9 mouse cellular contexts compared by ENCODE assay signal in genomic region chr4:44713554-44714051, GRCm38 (mm10). TPM values are rescaled to one million over a fixed set of nuclear protein-coding genes. Genes with fewer than 3 reads are reported as not detected.
DNase-seq lines count a peak whose midpoint lies in the region; ATAC-seq and TF ChIP-seq lines count a peak whose summit lies in the region.
"Had no signal": no experiment of that assay in that cellular context is flagged by ENCODE, and none has a peak within 500 bp of the region (broad histone marks: within the 10 kb centered on the region; RNA-seq: fewer than 3 reads in every experiment).

No protein-coding gene starts in this region.

- ATAC-seq in limb, embryonic 12.5 days (ENCODE audit: insufficient number of reproducible peaks, insufficient read depth, low FRiP score, low TSS enrichment, low read depth): no peak; the same call in 1 of the 2 replicates

- no peaks in the 10 kb centered on the region for H3K36me3 ChIP-seq in heart, embryonic 10.5 days
- no peaks in the 10 kb centered on the region for H3K36me3 ChIP-seq in spleen, adult 2 months (ENCODE audit: control insufficient read depth, insufficient read depth, low read length)
- H3K36me3 ChIP-seq in limb, embryonic 12.5 days: no peaks in the 10 kb centered on the region

- peaks cover 98% of the 10 kb centered on the region for H3K27me3 ChIP-seq in heart, embryonic 10.5 days (ENCODE audit: insufficient read depth, poor library complexity, severe bottlenecking)
- no peaks in the 10 kb centered on the region for H3K27me3 ChIP-seq in spleen, adult 2 months (ENCODE audit: control insufficient read depth, insufficient read depth, low read length)
- H3K27me3 ChIP-seq in limb, embryonic 12.5 days: peaks cover 91% of the 10 kb centered on the region

- peaks cover 20% of the 10 kb centered on the region for H3K4me1 ChIP-seq in heart, embryonic 10.5 days
- peaks cover 8% of the 10 kb centered on the region; the same call in 1 of the 2 replicates for H3K4me1 ChIP-seq in spleen, adult 2 months (ENCODE audit: control insufficient read depth, insufficient read depth, insufficient read length)
- H3K4me1 ChIP-seq in limb, embryonic 12.5 days (replicated peaks): peaks cover 20% of the 10 kb centered on the region

- no peak overlapping the region for H3K27ac ChIP-seq in heart, embryonic 10.5 days
- peak overlapping the region; percentile 97 for H3K27ac ChIP-seq in spleen, adult 2 months (ENCODE audit: insufficient read depth, low read length)
- H3K27ac ChIP-seq in limb, embryonic 12.5 days: no peak overlapping the region
- H3K27ac ChIP-seq: macrophage had no signal

- H3K4me2 ChIP-seq in limb, embryonic 12.5 days: 0 out of 2 replicates have a peak overlapping the region, but pooled peaks have one; percentile 29

- no peaks in the 10 kb centered on the region for H3K9me3 ChIP-seq in heart, embryonic 10.5 days
- no peaks in the 10 kb centered on the region for H3K9me3 ChIP-seq in limb, embryonic 12.5 days

- H3K9ac ChIP-seq in limb, embryonic 12.5 days (replicated peaks): no peak overlapping the region

- no peak for TF ChIP-seq CTCF in spleen, adult 2 months (IDR thresholded peaks at IDR 0.05; ENCODE audit: extremely low read depth, insufficient read depth, insufficient read length, insufficient replicate concordance)

- no peak for DNase-seq in heart, embryonic 10.5 days (ENCODE audit: low spot score)
- no peak for DNase-seq in heart, postnatal 4 days
- DNase-seq in spleen, adult 2 months (ENCODE audit: low read depth in 1 of 2, low spot score in 2 of 2): peak in 1 of 2 experiments; percentile 28
- DNase-seq in spleen, postnatal 14 days (ENCODE audit: low spot score in 2 of 2): no peak
- no peak for DNase-seq in thymus, postnatal 14 days
- DNase-seq in lung, postnatal 4 days: no peak
- DNase-seq in left cerebral cortex, adult 18-20 months (ENCODE audit: low spot score in 2 of 2): no peak

- WGBS in heart, embryonic 10.5 days: 2% methylated on average over 19 of the region's 19 CpGs
- WGBS in spleen, adult 2 months: 6% methylated on average over 19 of the region's 19 CpGs
- 1% methylated on average over 19 of the region's 19 CpGs for WGBS in limb, embryonic 12.5 days

- TF ChIP-seq POLR2A in spleen, adult 2 months (IDR thresholded peaks at IDR 0.05; ENCODE audit: low read depth, low read length): no peak

- H3K4me3 ChIP-seq in heart, embryonic 10.5 days: peak overlapping the region; percentile 35
- peak overlapping the region; percentile 57 for H3K4me3 ChIP-seq in spleen, adult 2 months (ENCODE audit: extremely low read depth, insufficient read depth, insufficient read length)
- H3K4me3 ChIP-seq in limb, embryonic 12.5 days (replicated peaks): peak overlapping the region; percentile 16; the same call in 1 of the 2 replicates

RNA-seq across cellular contexts. Expression of gene Pax5, which starts 3.3 kb away (rescaled TPM):
- polyA plus RNA-seq in heart, embryonic 10.5 days (2016; fragmentation: Nextera tagmentation; extraction: Ambion mirVana): 0.03 TPM in 1 of 2 replicates, not detected in the other
- under 1 TPM; 0.18 to 0.71 TPM for total RNA-seq in heart, postnatal 4 days (2021)
- polyA plus RNA-seq in spleen, adult 2 months (2012; rRNA removed): 131 and 166 TPM in 2 replicates
- polyA plus RNA-seq in limb, embryonic 12.5 days (2016; fragmentation: Nextera tagmentation; extraction: Ambion mirVana): not detected in 2 replicates
- under 1 TPM in 1 of 2 experiments, not detected in 1; 0.84 TPM for total RNA-seq in left cerebral cortex, adult 18-20 months (2021)

RNA-seq across cellular contexts. Expression of gene Zcchc7, which starts 42.1 kb away (rescaled TPM):
- polyA plus RNA-seq in heart, embryonic 10.5 days (2016; fragmentation: Nextera tagmentation; extraction: Ambion mirVana): 22.9 and 23.7 TPM in 2 replicates
- total RNA-seq in heart, postnatal 4 days (2021): 10 to 100 TPM; 18.2 to 27.4 TPM
- 10.1 and 13.3 TPM in 2 replicates for polyA plus RNA-seq in spleen, adult 2 months (2012; rRNA removed)
- polyA plus RNA-seq in limb, embryonic 12.5 days (2016; fragmentation: Nextera tagmentation; extraction: Ambion mirVana): 29.0 TPM in 2 replicates
- 10 to 100 TPM; 48.6 to 54.1 TPM for total RNA-seq in left cerebral cortex, adult 18-20 months (2021)

Comparison
In these comparisons a context has a peak if more than half of its experiments do, and no peak if none do; other contexts are left out.
1. RNA of gene Pax5, which starts 3.3 kb away (polyA plus RNA-seq): 131 to 166 TPM in spleen, adult 2 months; not detected in limb, embryonic 12.5 days and 0.03 TPM in heart, embryonic 10.5 days; every median in the first group is over 100 times any median in the second.
2. Peak in every context shown above with its lines, with median percentiles within 50 percentile points of each other: H3K4me3 ChIP-seq.